Mouse (Mus musculus): ENCODE measurements at regions not wholly inside any gene's neighbourhood (a gene's known extent, or its start where the extent isn't known, plus 50 kb on each side); places are given as distances from the start of the nearest gene placed in this dataset.

DNA sequence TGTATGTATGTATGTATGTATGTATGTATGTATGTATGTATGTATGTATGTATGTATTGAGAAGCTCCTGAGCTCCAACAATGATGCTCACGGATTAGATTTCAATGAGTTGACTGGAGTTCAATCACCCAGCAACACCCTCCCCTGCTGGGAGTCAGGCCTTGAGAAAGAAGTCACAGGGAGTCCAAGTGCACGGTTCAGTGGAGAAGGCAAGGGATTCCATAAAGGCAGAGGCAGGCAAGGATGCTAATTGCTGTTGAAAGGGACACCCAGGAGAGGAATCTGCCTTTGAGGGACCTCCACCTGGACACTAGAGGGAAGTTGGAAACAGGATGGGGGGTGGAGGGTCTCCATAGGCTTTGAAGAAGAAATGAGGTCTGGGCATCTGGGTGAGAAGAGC, 331.2 kb upstream of the Zfp462 start:
- TF ChIP-seq CTCF (conservative IDR thresholded peaks at IDR 0.05; ENCODE audit: low read length) (no peak), NANOG (IDR thresholded peaks at IDR 0.05; ENCODE audit: borderline replicate concordance, low read length) (no peak)
